Mouse (Mus musculus) right cerebral cortex, postnatal 4 days (tissue): ENCODE results near the gene Sphk2.

Source experiments
- DNase-seq: peaks from one replicate; pipeline ENCODE4 v3.0.0-alpha.2; 2022

The Sphk2 gene

GRCm38 (mm10) chr7:45717918-45718297, at the start of gene Sphk2:
Gene Sphk2 (minus strand): TSS chr7:45718002.
- peak; percentile 98 for DNase-seq

GRCm38 (mm10) chr7:45767500-45767899, 49.7 kb upstream of the Sphk2 start:
- no peak for DNase-seq

GRCm38 (mm10) chr7:45766764-45767163, 49.0 kb upstream of the Sphk2 start:
- DNase-seq = no peak

- DNase-seq = no peak
Observed at GRCm38 (mm10) chr7:45765995-45766394, 48.2 kb upstream of the Sphk2 start.

- no peak for DNase-seq
Observed at GRCm38 (mm10) chr7:45760151-45760550, 42.3 kb upstream of the Sphk2 start.

GRCm38 (mm10) chr7:45759400-45759799, 41.6 kb upstream of the Sphk2 start:
- no peak for DNase-seq

- DNase-seq = no peak
Observed at GRCm38 (mm10) chr7:45755703-45756102, 37.9 kb upstream of the Sphk2 start.

GRCm38 (mm10) chr7:45750162-45750561, 32.4 kb upstream of the Sphk2 start:
- no peak for DNase-seq

GRCm38 (mm10) chr7:45749401-45749800, 31.6 kb upstream of the Sphk2 start:
- no peak for DNase-seq

GRCm38 (mm10) chr7:45748110-45748509, 30.3 kb upstream of the Sphk2 start:
- no peak for DNase-seq

GRCm38 (mm10) chr7:45747450-45747849, 29.6 kb upstream of the Sphk2 start:
- no peak for DNase-seq

GRCm38 (mm10) chr7:45746518-45746917, 28.7 kb upstream of the Sphk2 start:
- no peak for DNase-seq

- peak; percentile 66 for DNase-seq
Observed at GRCm38 (mm10) chr7:45744387-45744786, 26.6 kb upstream of the Sphk2 start.

- DNase-seq = no peak
Observed at GRCm38 (mm10) chr7:45742338-45742737, 24.5 kb upstream of the Sphk2 start.

- no peak for DNase-seq
Observed at GRCm38 (mm10) chr7:45741777-45742176, 24.0 kb upstream of the Sphk2 start.

- no peak for DNase-seq
Observed at GRCm38 (mm10) chr7:45741308-45741707, 23.5 kb upstream of the Sphk2 start.

- DNase-seq = no peak
Observed at GRCm38 (mm10) chr7:45739820-45740219, 22.0 kb upstream of the Sphk2 start.

GRCm38 (mm10) chr7:45739162-45739763, 21.5 kb upstream of the Sphk2 start:
- peak; percentile 91 for DNase-seq

- no peak for DNase-seq
Observed at GRCm38 (mm10) chr7:45733477-45733876, 15.7 kb upstream of the Sphk2 start.

GRCm38 (mm10) chr7:45730727-45731431, 13.1 kb upstream of the Sphk2 start:
- DNase-seq = no peak

GRCm38 (mm10) chr7:45727625-45728024, 9.8 kb upstream of the Sphk2 start:
- DNase-seq = no peak

GRCm38 (mm10) chr7:45726419-45726818, 8.6 kb upstream of the Sphk2 start:
- DNase-seq = no peak

- no peak for DNase-seq
Observed at GRCm38 (mm10) chr7:45725713-45726112, 7.9 kb upstream of the Sphk2 start, which contains the start of gene Spaca4. Gene Spaca4 (minus strand): TSS chr7:45725813.

GRCm38 (mm10) chr7:45725151-45725550, 7.3 kb upstream of the Sphk2 start:
- no peak for DNase-seq

GRCm38 (mm10) chr7:45723781-45724180, 6.0 kb upstream of the Sphk2 start:
- DNase-seq = no peak
